Mouse (Mus musculus) olfactory bulb, adult 2 months (tissue): ENCODE results near the gene Prnd.

Experiments used
- CTCF ChIP-seq: fragments of 200-500 bp; IDR thresholded peaks from 2 replicates; pipeline ENCODE4 v1.5.1; 2012; ENCODE audit warnings: low read depth, mild to moderate bottlenecking, low read length, moderate library complexity; ENCODE audit not compliant: insufficient read depth
- POLR2A ChIP-seq: fragments of 200-500 bp; IDR thresholded peaks from 2 replicates; pipeline ENCODE4 v1.6.1; 2012; ENCODE audit warnings: mild to moderate bottlenecking, low read depth, low read length, moderate library complexity; ENCODE audit not compliant: insufficient read depth

- no peak for TF ChIP-seq CTCF
- no peak for TF ChIP-seq POLR2A
Observed at GRCm38 (mm10) chr2:131954835-131955234, 4.2 kb downstream of the Prnd start.
